Mouse (Mus musculus): ENCODE measurements around the gene Arpc1a.
A peak's percentile ranks its signal among the peaks of the same experiment; 100 is the strongest.

The Arpc1a gene

GRCm38 (mm10) chr5:145139571-145140519, 56.2 kb downstream of the Arpc1a start, which contains the start of the genes Pdap1 and Bud31:
Gene Pdap1, minus strand, starts transcription at chr5:145140238.
Gene Bud31, plus strand, starts transcription at chr5:145140362.
- peak; percentile 95 for DNase-seq (ENCODE audit: low spot score)

- DNase-seq (ENCODE audit: low spot score): no peak
Measured at GRCm38 (mm10) chr5:145140611-145141010, 57.0 kb downstream of the Arpc1a start.

DNA sequence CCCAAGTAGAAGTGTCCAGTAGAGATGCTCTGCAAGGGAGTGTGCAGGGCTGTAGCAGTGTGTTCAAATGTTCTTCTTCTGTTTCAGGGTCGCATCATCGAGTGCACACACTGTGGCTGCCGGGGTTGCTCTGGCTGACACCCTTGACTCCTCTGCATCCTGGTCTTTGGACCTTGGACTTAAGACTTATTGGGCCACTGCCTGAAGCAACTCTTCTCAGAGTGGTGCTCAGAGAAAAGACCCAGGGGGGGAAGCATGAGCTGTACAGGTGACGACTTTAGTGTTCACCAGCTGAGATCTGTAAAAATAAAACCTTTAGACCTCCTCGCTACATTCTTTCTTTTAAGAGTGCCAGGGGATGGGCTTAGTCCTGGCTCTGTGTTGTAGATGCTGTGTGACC, 64.1 kb downstream of the Arpc1a start:
- no peak for DNase-seq (ENCODE audit: low spot score)

DNA sequence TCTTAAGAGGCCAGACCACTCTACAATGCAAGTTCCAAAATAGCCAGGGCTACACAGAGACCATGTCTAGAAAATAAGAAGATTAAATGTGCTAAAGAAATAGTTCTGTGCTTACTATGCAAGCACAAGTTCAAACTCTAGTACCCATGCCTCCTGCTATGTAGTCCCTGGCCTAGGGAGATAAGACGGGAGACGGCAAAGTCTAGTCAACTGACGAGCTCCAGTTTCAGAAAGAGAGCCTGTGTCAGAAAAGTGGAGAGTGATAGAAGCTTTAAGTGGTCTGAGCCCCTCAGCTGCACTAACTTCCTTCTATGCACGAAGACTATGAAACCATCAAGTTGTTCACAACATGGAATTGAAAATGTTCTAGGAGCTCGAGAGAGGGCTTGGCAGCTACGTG, 65.7 kb downstream of the Arpc1a start:
- no peak for DNase-seq (ENCODE audit: low spot score)

DNA sequence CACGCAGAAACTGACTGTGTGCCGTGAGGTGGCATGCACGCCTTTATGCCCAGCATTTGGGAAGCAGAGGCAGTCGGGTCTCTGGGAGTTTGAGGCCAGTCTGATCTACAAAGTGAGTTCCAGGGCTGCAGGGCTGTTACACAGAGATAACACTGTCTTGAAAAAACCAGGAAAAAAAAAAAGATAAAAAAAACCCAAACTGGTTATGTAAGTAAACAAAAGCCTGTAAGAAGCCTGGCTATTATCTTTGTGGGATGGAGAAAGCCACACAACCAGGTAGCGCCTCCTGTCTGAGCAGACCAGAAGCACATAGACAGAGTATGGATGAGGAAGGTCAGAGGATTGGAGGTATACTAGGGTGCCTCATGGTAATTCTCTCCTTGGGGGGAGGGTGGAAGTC, 69.1 kb downstream of the Arpc1a start:
- no peak for DNase-seq (ENCODE audit: low spot score)

All from layer of hippocampus, adult 9-10 months (tissue).